Mouse (Mus musculus): ENCODE data around the gene Uso1.
A peak's percentile ranks its signal among the peaks of the same experiment; 100 is the strongest.

Gene Uso1

GRCm38 (mm10) chr5:92137239-92138046, at the start of gene Uso1:
Uso1 (plus strand) TSS chr5:92137938.
- DNase-seq: peak; percentile 98

- no peak for DNase-seq
These were observed 44.3 kb upstream of the Uso1 start for GRCm38 (mm10) chr5:92093263-92094061.

- no peak for DNase-seq
These were observed 43.7 kb upstream of the Uso1 start for GRCm38 (mm10) chr5:92094062-92094415.

GRCm38 (mm10) chr5:92096786-92097185, 41.0 kb upstream of the Uso1 start:
- no peak for DNase-seq

- no peak for DNase-seq
These were observed 40.0 kb upstream of the Uso1 start for GRCm38 (mm10) chr5:92097779-92098178.

GRCm38 (mm10) chr5:92098351-92099109, 39.2 kb upstream of the Uso1 start:
- DNase-seq: no peak

- DNase-seq: no peak
These were observed 36.1 kb upstream of the Uso1 start for GRCm38 (mm10) chr5:92101601-92102000.

GRCm38 (mm10) chr5:92103062-92103461, 34.7 kb upstream of the Uso1 start:
- DNase-seq: no peak

- DNase-seq: no peak
These were observed 33.8 kb upstream of the Uso1 start for GRCm38 (mm10) chr5:92103816-92104415.

GRCm38 (mm10) chr5:92106327-92107125, 31.2 kb upstream of the Uso1 start:
- peak; percentile 38 to 46 for DNase-seq

- DNase-seq: peak in 1 of 2 experiments; percentile 22
These were observed 30.5 kb upstream of the Uso1 start for GRCm38 (mm10) chr5:92107282-92107681.

GRCm38 (mm10) chr5:92110818-92111355, 26.9 kb upstream of the Uso1 start:
- DNase-seq: no peak

GRCm38 (mm10) chr5:92112175-92112574, 25.6 kb upstream of the Uso1 start:
- no peak for DNase-seq

- no peak for DNase-seq
These were observed 25.2 kb upstream of the Uso1 start for GRCm38 (mm10) chr5:92112585-92112984.

- no peak for DNase-seq
These were observed 24.3 kb upstream of the Uso1 start for GRCm38 (mm10) chr5:92113484-92113883.

- DNase-seq: no peak
These were observed 23.5 kb upstream of the Uso1 start for GRCm38 (mm10) chr5:92114223-92114622.

GRCm38 (mm10) chr5:92114939-92115338, 22.8 kb upstream of the Uso1 start:
- DNase-seq: no peak

GRCm38 (mm10) chr5:92117823-92118403, 19.8 kb upstream of the Uso1 start:
- DNase-seq: peak; percentile 54 to 55

GRCm38 (mm10) chr5:92121636-92122035, 16.1 kb upstream of the Uso1 start:
- no peak for DNase-seq

- DNase-seq: no peak
These were observed 12.3 kb upstream of the Uso1 start for GRCm38 (mm10) chr5:92125446-92125845.

GRCm38 (mm10) chr5:92127141-92127625, 10.6 kb upstream of the Uso1 start:
- DNase-seq: no peak
